Mouse (Mus musculus) G1E (cell line): ENCODE measurements around the gene Gm2a. TPM values are rescaled to one million over a fixed set of nuclear protein-coding genes. Genes with fewer than 3 reads are reported as not detected.
"Not testable (repeated sequence)": the region's sequence is repeated elsewhere in the genome, so short reads cannot be mapped to it uniquely, and the experiment has no call there.

Source experiments
- ATAC-seq: 2 replicates; pipeline ENCODE4 v1.8.0; 2016; ENCODE audit warnings: mild to moderate bottlenecking; ENCODE audit not compliant: insufficient number of reproducible peaks, poor library complexity, low FRiP score, severe bottlenecking; ENCODE audit errors: extremely low read depth
- DNase-seq: peaks from one replicate; pipeline ENCODE4 v3.0.0; 2012; ENCODE audit warnings: low spot score
- H3K27me3 ChIP-seq: 2 replicates; pipeline ENCODE4 v1.6.1; 2012; ENCODE audit warnings: mild to moderate bottlenecking, low read length, inconsistent platforms; ENCODE audit not compliant: insufficient read depth
- H3K36me3 ChIP-seq: replicated peaks from 2 replicates; pipeline ENCODE3; 2012; ENCODE audit warnings: mild to moderate bottlenecking, inconsistent platforms
- H3K4me1 ChIP-seq: 2 replicates; pipeline ENCODE4 v1.6.1; 2012; ENCODE audit warnings: low read depth, low read length, inconsistent platforms, mixed read lengths; ENCODE audit not compliant: insufficient read depth
- H3K4me3 ChIP-seq: 2 replicates; pipeline ENCODE4 v1.5.1; 2012; ENCODE audit warnings: low read depth, mild to moderate bottlenecking, inconsistent platforms, low read length, moderate library complexity, mixed read lengths
- H3K9me3 ChIP-seq: replicated peaks from 2 replicates; pipeline ENCODE4 v1.6.1; 2012; ENCODE audit warnings: inconsistent platforms
- CTCF ChIP-seq: IDR thresholded peaks from 2 replicates; pipeline ENCODE4 v1.5.1; 2012; ENCODE audit warnings: low read depth, low read length, inconsistent platforms, mixed read lengths
- GATA1 ChIP-seq: IDR thresholded peaks from 2 replicates; pipeline ENCODE4 v1.6.1; 2012; ENCODE audit warnings: borderline replicate concordance, low read length, inconsistent platforms, mixed read lengths
- GATA2 ChIP-seq: IDR thresholded peaks from 2 replicates; pipeline ENCODE4 v1.6.1; 2012; ENCODE audit warnings: low read depth, low read length, inconsistent platforms, borderline replicate concordance
- POLR2AphosphoS5 ChIP-seq: IDR thresholded peaks from 2 replicates; pipeline ENCODE4 v1.6.1; 2012; ENCODE audit warnings: low read depth, low read length, inconsistent platforms; ENCODE audit not compliant: insufficient replicate concordance
- TAL1 ChIP-seq: conservative IDR thresholded peaks from 2 replicates; pipeline ENCODE4 v1.6.1; 2012; ENCODE audit warnings: low read depth, low read length, inconsistent platforms, mixed read lengths
- polyA plus RNA-seq: library from polyadenylated mRNA; stranded (reverse); fragments of >175 nt; gene quantifications from 2 replicates; pipeline ENCODE4 v1.2.3, GENCODE M21; 2012
- total RNA-seq, 2 experiments: library from RNA; stranded (forward) in 1 of 2; stranded (reverse) in 1 of 2; fragments of 200-1000 nt in 1 of 2; fragments of >200 nt in 1 of 2; fragmentation: Nextera tagmentation in 1 of 2; gene quantifications; 2 replicates each; pipeline ENCODE4 v1.2.3; 2014 to 2017

Gm2a gene
- total and polyA plus RNA-seq, 3 experiments, result 0.05 TPM; not detected in 2

GRCm38 (mm10) chr11:55078502-55078901 is 19.4 kb upstream of the Gm2a start:
- Histone ChIP-seq H3K4me3 (no peak overlapping the region), H3K36me3 (no peaks in the 10 kb centered on the region), H3K27me3 (peaks cover 27% of the 10 kb centered on the region), H3K4me1 (no peaks in the 10 kb centered on the region), H3K9me3 (no peaks in the 10 kb centered on the region)
- TF ChIP-seq POLR2AphosphoS5 (no peak), CTCF (no peak), GATA2 (no peak), TAL1 (no peak), GATA1 (no peak)
- no peak for DNase-seq
- no peak for ATAC-seq

GRCm38 (mm10) chr11:55079180-55079579 is 18.7 kb upstream of the Gm2a start:
- ATAC-seq, result no peak

GRCm38 (mm10) chr11:55081206-55081605 is 16.7 kb upstream of the Gm2a start:
- no peak for DNase-seq
- Histone ChIP-seq H3K27me3 (peaks cover 27% of the 10 kb centered on the region), H3K4me3 (no peak overlapping the region), H3K9me3 (no peaks in the 10 kb centered on the region), H3K36me3 (no peaks in the 10 kb centered on the region), H3K4me1 (no peaks in the 10 kb centered on the region)
- TF ChIP-seq TAL1, result no peak
- TF ChIP-seq GATA1, result no peak
- no peak for TF ChIP-seq CTCF
- TF ChIP-seq POLR2AphosphoS5, result no peak
- no peak for TF ChIP-seq GATA2
- no peak for ATAC-seq

More at GRCm38 (mm10) chr11:55079180-55079579, 18.7 kb upstream of the Gm2a start:
- Histone ChIP-seq H3K36me3 (no peaks in the 10 kb centered on the region), H3K27me3 (peaks cover 25% of the 10 kb centered on the region), H3K4me1 (no peaks in the 10 kb centered on the region), H3K4me3 (no peak overlapping the region), H3K9me3 (no peaks in the 10 kb centered on the region)
- DNase-seq, result no peak
- no peak for TF ChIP-seq CTCF
- TF ChIP-seq POLR2AphosphoS5, result no peak
- TF ChIP-seq TAL1, result no peak
- TF ChIP-seq GATA2, result no peak
- TF ChIP-seq GATA1, result no peak

- TF ChIP-seq GATA2, result no peak
- TF ChIP-seq POLR2AphosphoS5, result no peak
- TF ChIP-seq TAL1, result no peak
- no peak for TF ChIP-seq GATA1
- no peak for TF ChIP-seq CTCF
- no peak for ATAC-seq
These were observed 13.3 kb upstream of the Gm2a start for GRCm38 (mm10) chr11:55084629-55085028.

GRCm38 (mm10) chr11:55085396-55085795 is 12.5 kb upstream of the Gm2a start:
- DNase-seq (no peak), ATAC-seq (no peak)
- H3K9me3 ChIP-seq, result no peaks in the 10 kb centered on the region
- H3K4me1 ChIP-seq, result no peaks in the 10 kb centered on the region
- H3K4me3 ChIP-seq, result no peak overlapping the region
- no peaks in the 10 kb centered on the region for H3K36me3 ChIP-seq
- TF ChIP-seq TAL1, result no peak
- H3K27me3 ChIP-seq, result peaks cover 9% of the 10 kb centered on the region; the same call in 1 of the 2 replicates

More at GRCm38 (mm10) chr11:55084629-55085028, 13.3 kb upstream of the Gm2a start:
- Histone ChIP-seq H3K9me3 (no peaks in the 10 kb centered on the region), H3K4me3 (no peak overlapping the region), H3K27me3 (peaks cover 9% of the 10 kb centered on the region; the same call in 1 of the 2 replicates), H3K4me1 (no peaks in the 10 kb centered on the region), H3K36me3 (no peaks in the 10 kb centered on the region)
- no peak for DNase-seq

GRCm38 (mm10) chr11:55087006-55087405 is 10.9 kb upstream of the Gm2a start:
- Histone ChIP-seq H3K36me3 (no peaks in the 10 kb centered on the region), H3K4me3 (no peak overlapping the region), H3K27me3 (peaks cover 3% of the 10 kb centered on the region; the same call in 1 of the 2 replicates), H3K9me3 (no peaks in the 10 kb centered on the region), H3K4me1 (no peaks in the 10 kb centered on the region)
- DNase-seq (peak; percentile 38), ATAC-seq (no peak)
- no peak for TF ChIP-seq GATA2
- TF ChIP-seq CTCF, result peak; percentile 74

- DNase-seq, result no peak
- Histone ChIP-seq H3K27me3 (peaks cover 3% of the 10 kb centered on the region; the same call in 1 of the 2 replicates), H3K4me3 (no peak overlapping the region), H3K9me3 (no peaks in the 10 kb centered on the region), H3K4me1 (no peaks in the 10 kb centered on the region), H3K36me3 (no peaks in the 10 kb centered on the region)
- TF ChIP-seq GATA1 (no peak), CTCF (no peak), TAL1 (no peak), GATA2 (no peak), POLR2AphosphoS5 (no peak)
- ATAC-seq, result no peak
These were observed 8.0 kb upstream of the Gm2a start for GRCm38 (mm10) chr11:55089892-55090291.

GRCm38 (mm10) chr11:55093096-55093495 is 4.8 kb upstream of the Gm2a start:
- H3K4me3 ChIP-seq, result no peak overlapping the region
- ATAC-seq (no peak), DNase-seq (no peak)
- H3K9me3 ChIP-seq, result peaks cover 4% of the 10 kb centered on the region
- no peaks in the 10 kb centered on the region for H3K36me3 ChIP-seq
- TF ChIP-seq POLR2AphosphoS5, result no peak
- no peak for TF ChIP-seq GATA2
- no peak for TF ChIP-seq CTCF
- TF ChIP-seq GATA1, result no peak
- no peak for TF ChIP-seq TAL1
- no peaks in the 10 kb centered on the region for H3K4me1 ChIP-seq
- H3K27me3 ChIP-seq, result peaks cover 4% of the 10 kb centered on the region; the same call in 1 of the 2 replicates

GRCm38 (mm10) chr11:55096296-55096695 is 1.6 kb upstream of the Gm2a start:
- not testable (repeated sequence) for DNase-seq, ATAC-seq, H3K9me3 ChIP-seq, H3K27me3 ChIP-seq, H3K36me3 ChIP-seq, H3K4me1 ChIP-seq, H3K4me3 ChIP-seq
